Mouse (Mus musculus): ENCODE data around the gene Fam168a. TPM values are rescaled to one million over a fixed set of nuclear protein-coding genes. Genes with fewer than 3 reads are reported as not detected.

Fam168a gene
- total RNA-seq (2023; ENCODE audit: inconsistent age), result 29.1 to 45.1 TPM (median 41.1 TPM) in 4 replicates

DNA sequence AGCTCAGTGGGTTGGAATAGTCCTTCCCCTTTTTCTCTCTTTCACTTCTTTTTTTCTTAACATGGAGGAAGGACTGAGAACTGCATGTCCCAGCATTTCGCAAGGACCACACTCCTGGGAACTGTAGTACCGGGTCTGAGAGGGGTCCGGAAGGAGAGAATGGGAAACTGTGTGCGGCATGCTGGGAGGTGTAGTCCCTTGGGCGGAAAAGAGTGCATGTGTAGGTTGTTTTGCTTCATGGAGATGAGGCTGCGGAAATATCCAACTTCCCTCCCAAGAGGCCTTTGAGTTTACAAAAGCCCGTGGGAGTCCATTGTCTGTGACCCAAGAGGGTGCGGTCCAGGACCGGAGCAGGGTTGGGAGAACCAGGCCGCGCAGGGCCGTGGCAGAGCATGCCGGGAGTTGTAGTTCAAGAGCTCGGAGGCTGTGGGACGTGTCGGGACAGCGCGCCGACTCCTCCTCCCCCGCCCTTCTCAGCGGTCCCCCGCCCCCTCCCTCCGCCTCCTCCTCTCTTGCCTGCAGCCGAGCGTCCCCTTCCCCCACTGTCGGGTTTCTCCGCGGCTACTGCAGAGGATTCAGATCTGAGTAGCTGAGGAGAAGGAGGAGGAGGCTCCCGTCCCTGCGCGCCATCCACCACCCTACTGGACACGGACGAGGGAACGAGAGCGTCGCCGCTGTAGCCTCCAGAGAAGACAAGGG lies at the start of gene Fam168a:
Gene Fam168a, plus strand, starts transcription at position 493 of the 699 bp plus-strand sequence.

DNA sequence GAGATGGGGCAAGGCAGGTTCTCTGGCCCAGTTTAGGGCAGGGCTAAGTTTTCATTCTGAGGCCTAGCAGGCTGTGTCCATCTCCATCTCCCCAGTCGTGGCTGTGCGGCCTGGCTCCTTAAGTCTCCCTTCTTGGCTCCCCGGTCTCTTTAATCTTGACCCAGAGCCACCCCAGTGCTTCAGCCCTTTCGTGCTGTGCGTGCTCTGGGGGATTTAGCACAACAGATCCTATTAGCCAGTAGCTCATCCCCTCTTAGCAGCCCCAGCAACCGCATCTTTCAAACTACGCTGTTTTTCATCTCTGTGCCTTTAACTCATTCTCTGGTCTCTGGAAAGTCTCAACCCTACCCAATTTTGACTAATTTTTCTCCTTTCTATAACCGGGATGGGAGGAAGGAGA lies 44.2 kb upstream of the Fam168a start, which contains the start of gene Plekhb1:
Gene Plekhb1, minus strand, starts transcription at position 184 of the 400 bp plus-strand sequence.

DNA sequence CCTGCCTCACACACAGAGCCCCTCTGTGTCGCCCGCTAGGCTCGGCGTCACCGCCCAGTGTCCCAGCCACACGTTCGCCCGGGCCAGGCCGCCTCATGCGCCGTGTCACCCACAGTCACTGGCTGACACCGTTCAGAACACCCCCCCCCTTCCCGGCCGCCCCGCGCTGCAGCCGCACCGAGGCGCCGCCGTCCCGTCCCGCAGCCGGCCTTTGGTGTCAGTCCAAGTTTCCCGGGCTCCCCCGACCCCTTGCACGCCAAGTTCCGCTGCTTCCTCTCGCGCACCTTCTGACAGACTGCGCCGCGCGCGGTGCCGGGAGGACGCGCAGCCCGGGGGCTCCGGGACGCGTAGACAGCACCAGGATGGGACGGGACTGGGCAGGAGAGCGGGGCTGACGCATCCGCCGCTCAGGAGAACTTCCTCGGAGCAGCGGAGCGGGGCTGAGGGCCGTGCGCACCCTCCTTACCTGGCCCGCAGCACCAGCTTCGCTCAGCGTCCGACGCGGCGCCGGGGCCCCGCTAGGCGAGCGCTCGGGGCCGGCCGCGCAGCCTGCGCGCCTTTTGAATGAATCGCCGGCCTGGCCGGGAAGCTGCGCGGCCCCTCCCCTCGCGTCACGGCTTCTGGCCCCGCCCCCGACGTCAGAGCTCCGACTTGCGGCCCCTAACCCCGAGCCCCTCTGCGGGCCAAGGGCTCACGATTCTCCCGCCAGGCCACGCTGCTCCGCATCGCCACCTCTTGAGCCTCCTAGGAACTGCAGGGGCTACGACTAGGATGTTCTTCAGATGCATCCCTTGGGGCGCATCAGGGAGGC lies 156.6 kb downstream of the Fam168a start, which contains the start of gene Relt:
Gene Relt, minus strand, starts transcription at position 619 of the 811 bp plus-strand sequence.

Other genes with a start within 250 kb of the Fam168a start
- 0.45 to 1.6 TPM (median 0.99 TPM) in 4 replicates for gene Ucp3, start 233.6 kb upstream of the Fam168a start, total RNA-seq (2023; ENCODE audit: inconsistent age)
- gene Ucp2, start 213.3 kb upstream of the Fam168a start, total RNA-seq (2023; ENCODE audit: inconsistent age), result 1,091 to 1,157 TPM (median 1,116 TPM) in 4 replicates
- gene Dnajb13, start 191.7 kb upstream of the Fam168a start, total RNA-seq (2023; ENCODE audit: inconsistent age), result 0.45 to 1.2 TPM (median 0.60 TPM) in 3 of 4 replicates, not detected in the other
- 6.4 to 13.8 TPM (median 6.9 TPM) in 4 replicates for gene Coa4, start 169.6 kb upstream of the Fam168a start, total RNA-seq (2023; ENCODE audit: inconsistent age)
- 49.3 to 56.8 TPM (median 50.6 TPM) in 4 replicates for gene Rab6a, start 99.2 kb upstream of the Fam168a start, total RNA-seq (2023; ENCODE audit: inconsistent age)
- gene Mrpl48, start 98.3 kb upstream of the Fam168a start, total RNA-seq (2023; ENCODE audit: inconsistent age), result 27.7 to 31.3 TPM (median 30.1 TPM) in 4 replicates
- not detected in 4 replicates for gene Plekhb1, start 44.2 kb upstream of the Fam168a start, total RNA-seq (2023; ENCODE audit: inconsistent age)
- gene Relt, start 156.8 kb downstream of the Fam168a start, total RNA-seq (2023; ENCODE audit: inconsistent age), result 25.6 to 39.7 TPM (median 33.8 TPM) in 4 replicates
- gene Arhgef17, start 225.5 kb downstream of the Fam168a start, total RNA-seq (2023; ENCODE audit: inconsistent age), result not detected in 4 replicates